ENCODE assay signal across 28 mouse cellular contexts in genomic region chr4:154517991-154518390, GRCm38 (mm10).
A peak's percentile ranks its signal among the peaks of the same experiment; 100 is the strongest.
DNase-seq lines count a peak whose midpoint lies in the region; ATAC-seq lines count a peak whose summit lies in the region.
"Had no signal": no experiment of that assay in that cellular context is flagged by ENCODE, and none has a peak within 500 bp of the region (broad histone marks: within the 10 kb centered on the region; RNA-seq: fewer than 3 reads in every experiment).

No protein-coding gene starts in this region.

- no peak for DNase-seq in kidney, postnatal 4 days
- DNase-seq in ES-CJ7 (ENCODE audit: low read depth, low spot score) (peak; percentile 38), ZHBTc4 (ENCODE audit: low read depth, low spot score) (peak; percentile 74)
- DNase-seq in thymus, postnatal 0 days (ENCODE audit: low spot score), result no peak
- DNase-seq: adrenal gland, postnatal 25 days; cerebellum, adult 11-12 months; cerebellum, postnatal 10 days; forebrain, postnatal 0 days; heart, postnatal 14 days; kidney, adult 11 months; layer of hippocampus, postnatal 36 days; left cerebral cortex, postnatal 4 days; liver, embryonic 13.5 days; lung, embryonic 14.5 days; lung, postnatal 14 days; right cerebral cortex, postnatal 25 days; thymus, postnatal 14 days had no signal

- H3K4me2 ChIP-seq in heart, embryonic 13.5 days, result no peak overlapping the region
- no peak overlapping the region for H3K4me2 ChIP-seq in heart, embryonic 11.5 days
- no peak overlapping the region for H3K4me2 ChIP-seq in kidney, embryonic 14.5 days (replicated peaks; ENCODE audit: low read depth, low read length)
- H3K4me2 ChIP-seq: embryonic facial prominence, embryonic 13.5 days; hindbrain, embryonic 13.5 days; limb, embryonic 15.5 days; liver, embryonic 13.5 days; lung, embryonic 14.5 days; stomach, embryonic 15.5 days had no signal

- peak overlapping the region; percentile 20; the same call in 1 of the 2 replicates for H3K9ac ChIP-seq in heart, embryonic 13.5 days
- H3K9ac ChIP-seq in heart, embryonic 11.5 days (ENCODE audit: low read depth, low read length), result no peak overlapping the region
- no peak overlapping the region for H3K9ac ChIP-seq in kidney, embryonic 14.5 days (ENCODE audit: low read depth, low read length)
- H3K9ac ChIP-seq: embryonic facial prominence, embryonic 13.5 days; forebrain, postnatal 0 days; hindbrain, embryonic 13.5 days; limb, embryonic 15.5 days; liver, embryonic 13.5 days; stomach, embryonic 15.5 days had no signal

- peak overlapping the region; percentile 78; the same call in 1 of the 2 replicates for H3K27ac ChIP-seq in heart, embryonic 13.5 days (replicated peaks)
- H3K27ac ChIP-seq in heart, embryonic 11.5 days (ENCODE audit: low read depth, low read length), result no peak overlapping the region
- H3K27ac ChIP-seq in kidney, embryonic 14.5 days (ENCODE audit: low read depth, low read length), result no peak overlapping the region
- H3K27ac ChIP-seq: embryonic facial prominence, embryonic 13.5 days; hindbrain, embryonic 13.5 days; kidney, postnatal 0 days; limb, embryonic 15.5 days; liver, embryonic 13.5 days; stomach, embryonic 15.5 days had no signal

- H3K36me3 ChIP-seq in heart, embryonic 13.5 days, result no peaks in the 10 kb centered on the region
- no peaks in the 10 kb centered on the region for H3K36me3 ChIP-seq in heart, embryonic 11.5 days (ENCODE audit: control insufficient read depth, insufficient read depth, low read length)
- H3K36me3 ChIP-seq in kidney, embryonic 14.5 days (ENCODE audit: control insufficient read depth, insufficient read depth, low read length), result no peaks in the 10 kb centered on the region
- H3K36me3 ChIP-seq: embryonic facial prominence, embryonic 13.5 days; G1E; hindbrain, embryonic 13.5 days; limb, embryonic 15.5 days; liver, embryonic 13.5 days; stomach, embryonic 15.5 days had no signal

- no peak; the same call in 1 of the 2 replicates for ATAC-seq in heart, embryonic 13.5 days (ENCODE audit: extremely low read depth, insufficient number of reproducible peaks, low FRiP score, low TSS enrichment)
- no peak for ATAC-seq in heart, embryonic 11.5 days (replicated peaks; ENCODE audit: insufficient number of reproducible peaks, low FRiP score, low TSS enrichment)
- 0 out of 2 replicates have a peak, but pooled peaks have one; percentile 18 for ATAC-seq in kidney, embryonic 14.5 days (ENCODE audit: low FRiP score, low TSS enrichment)
- ATAC-seq: forebrain, postnatal 0 days; midbrain, embryonic 16.5 days had no signal

- H3K9me3 ChIP-seq in heart, embryonic 13.5 days, result no peaks in the 10 kb centered on the region
- no peaks in the 10 kb centered on the region for H3K9me3 ChIP-seq in heart, embryonic 11.5 days (replicated peaks; ENCODE audit: control insufficient read depth, low read length)
- no peaks in the 10 kb centered on the region for H3K9me3 ChIP-seq in kidney, embryonic 14.5 days (ENCODE audit: control insufficient read depth, low read length)
- H3K9me3 ChIP-seq: embryonic facial prominence, embryonic 13.5 days; hindbrain, embryonic 13.5 days; limb, embryonic 15.5 days; liver, embryonic 13.5 days; stomach, embryonic 15.5 days had no signal

- H3K27me3 ChIP-seq in heart, embryonic 13.5 days (replicated peaks), result peaks cover 28% of the 10 kb centered on the region
- peaks cover 8% of the 10 kb centered on the region for H3K27me3 ChIP-seq in heart, embryonic 11.5 days (ENCODE audit: control insufficient read depth, insufficient read depth, low read length)
- H3K27me3 ChIP-seq in kidney, embryonic 14.5 days (ENCODE audit: control insufficient read depth, insufficient read depth, low read length), result peaks cover 31% of the 10 kb centered on the region; the same call in 1 of the 2 replicates
- H3K27me3 ChIP-seq: CH12.LX; embryonic facial prominence, embryonic 13.5 days; limb, embryonic 15.5 days; liver, embryonic 13.5 days; stomach, embryonic 15.5 days had no signal

- 57% methylated on average over 7 of the region's 7 CpGs for WGBS in heart, embryonic 13.5 days
- 54% methylated on average over 7 of the region's 7 CpGs for WGBS in heart, embryonic 11.5 days (ENCODE audit: insufficient replicate concordance)
- 76% methylated on average over 7 of the region's 7 CpGs for WGBS in kidney, embryonic 14.5 days

- H3K4me3 ChIP-seq in heart, embryonic 13.5 days, result no peak overlapping the region
- H3K4me3 ChIP-seq in heart, embryonic 11.5 days (ENCODE audit: low read depth, low read length), result no peak overlapping the region
- H3K4me3 ChIP-seq in kidney, embryonic 14.5 days (ENCODE audit: low read length), result no peak overlapping the region
- H3K4me3 ChIP-seq: embryonic facial prominence, embryonic 13.5 days; hindbrain, embryonic 13.5 days; limb, embryonic 15.5 days; liver, embryonic 13.5 days; stomach, embryonic 15.5 days had no signal

- peaks cover 81% of the 10 kb centered on the region for H3K4me1 ChIP-seq in heart, embryonic 13.5 days
- peaks cover 37% of the 10 kb centered on the region for H3K4me1 ChIP-seq in heart, embryonic 11.5 days (ENCODE audit: control insufficient read depth, insufficient read depth, low read length)
- H3K4me1 ChIP-seq in kidney, embryonic 14.5 days (ENCODE audit: control insufficient read depth, insufficient read depth, low read length), result no peaks in the 10 kb centered on the region
- H3K4me1 ChIP-seq: liver, embryonic 13.5 days; stomach, embryonic 15.5 days had no signal

Comparison
In these comparisons a context has a peak if more than half of its experiments do, and no peak if none do; other contexts are left out.
1. DNase-seq: peak in ES-CJ7 (single experiment) and ZHBTc4 (single experiment); none in kidney, postnatal 4 days (0 of 2) and thymus, postnatal 0 days (single experiment).